Mouse (Mus musculus) neural tube, embryonic 14.5 days (tissue): ENCODE measurements around the gene Msl1. TPM values are rescaled to one million over a fixed set of nuclear protein-coding genes. Genes with fewer than 3 reads are reported as not detected.

Experiments
- ATAC-seq: fragments of 200-750 bp; cut with Nextera tagmentation; 2 replicates; pipeline ENCODE4 v1.8.0; 2017; ENCODE audit warnings: low read depth, mild to moderate bottlenecking, moderate TSS enrichment, moderate library complexity
- H3K27ac ChIP-seq: fragments of 300-500 bp; sonication (generic); 2 replicates; pipeline ENCODE4 v1.5.1; 2014; ENCODE audit warnings: low read depth, mild to moderate bottlenecking, control low read depth, low read length, moderate library complexity, mixed read lengths
- H3K27me3 ChIP-seq: fragments of 300-500 bp; sonication (generic); 2 replicates; pipeline ENCODE4 v1.6.1; 2014; ENCODE audit warnings: low read length; ENCODE audit not compliant: control insufficient read depth, insufficient read depth
- H3K36me3 ChIP-seq: fragments of 300-500 bp; sonication (generic); 2 replicates; pipeline ENCODE4 v1.6.1; 2014; ENCODE audit warnings: low read length, mixed read lengths; ENCODE audit not compliant: control insufficient read depth, insufficient read depth
- H3K4me1 ChIP-seq: fragments of 300-500 bp; sonication (generic); 2 replicates; pipeline ENCODE4 v1.6.1; 2014; ENCODE audit warnings: low read length; ENCODE audit not compliant: control insufficient read depth, insufficient read depth
- H3K4me2 ChIP-seq: fragments of 300-500 bp; sonication (generic); 2 replicates; pipeline ENCODE4 v1.6.1; 2014; ENCODE audit warnings: mild to moderate bottlenecking, low read depth, low read length, control low read depth
- H3K4me3 ChIP-seq: fragments of 300-500 bp; sonication (generic); 2 replicates; pipeline ENCODE4 v1.5.1; 2014; ENCODE audit warnings: low read depth, low read length, control low read depth, mixed read lengths
- H3K9ac ChIP-seq: fragments of 300-500 bp; sonication (generic); replicated peaks from 2 replicates; pipeline ENCODE4 v1.6.1; 2014; ENCODE audit warnings: low read depth, mild to moderate bottlenecking, control low read depth, low read length, mixed read lengths
- H3K9me3 ChIP-seq: fragments of 300-500 bp; sonication (generic); 2 replicates; pipeline ENCODE4 v1.6.1; 2016; ENCODE audit warnings: low read length; ENCODE audit not compliant: control insufficient read depth
- WGBS: fragments of 180-500 bp; shearing (Covaris S2); extraction: QIAGEN DNeasy Blood & Tissue Kit; methylation state at CpG from one replicate; pipeline ENCODE4 v1.1.7; 2014; 5-methylcytosine and 5-hydroxymethylcytosine counted together
- polyA plus RNA-seq: library from polyadenylated mRNA; unstranded; fragments of >200 nt; fragmentation: Nextera tagmentation; extraction: Ambion mirVana; gene quantifications from 2 replicates; pipeline ENCODE4 v1.2.1, GENCODE M21; 2014

Msl1 gene
- polyA plus RNA-seq, 1 experiment from 2014 or later = 24.2 TPM

DNA sequence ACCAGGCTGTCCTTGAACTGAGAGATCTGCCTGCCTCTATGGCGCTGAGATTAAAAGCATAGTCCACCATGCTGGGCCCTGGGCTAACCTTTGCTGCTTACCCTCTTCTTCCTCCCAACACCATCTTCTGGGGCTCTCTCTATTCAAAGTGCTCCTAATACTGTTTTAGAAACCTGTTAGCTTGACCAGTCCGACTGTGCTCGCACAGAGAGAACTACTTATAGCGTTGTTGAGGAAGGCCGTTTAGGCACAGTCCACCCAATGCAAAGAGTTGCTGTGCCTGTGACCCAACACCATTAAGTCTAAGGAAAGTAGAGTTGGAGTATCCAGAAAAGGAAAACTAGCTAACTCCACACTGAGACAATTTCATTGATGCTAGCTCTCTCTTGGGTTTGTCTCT lies 7.2 kb upstream of the Msl1 start:
- 92% methylated on average over 5 of the region's 5 CpGs for WGBS

DNA sequence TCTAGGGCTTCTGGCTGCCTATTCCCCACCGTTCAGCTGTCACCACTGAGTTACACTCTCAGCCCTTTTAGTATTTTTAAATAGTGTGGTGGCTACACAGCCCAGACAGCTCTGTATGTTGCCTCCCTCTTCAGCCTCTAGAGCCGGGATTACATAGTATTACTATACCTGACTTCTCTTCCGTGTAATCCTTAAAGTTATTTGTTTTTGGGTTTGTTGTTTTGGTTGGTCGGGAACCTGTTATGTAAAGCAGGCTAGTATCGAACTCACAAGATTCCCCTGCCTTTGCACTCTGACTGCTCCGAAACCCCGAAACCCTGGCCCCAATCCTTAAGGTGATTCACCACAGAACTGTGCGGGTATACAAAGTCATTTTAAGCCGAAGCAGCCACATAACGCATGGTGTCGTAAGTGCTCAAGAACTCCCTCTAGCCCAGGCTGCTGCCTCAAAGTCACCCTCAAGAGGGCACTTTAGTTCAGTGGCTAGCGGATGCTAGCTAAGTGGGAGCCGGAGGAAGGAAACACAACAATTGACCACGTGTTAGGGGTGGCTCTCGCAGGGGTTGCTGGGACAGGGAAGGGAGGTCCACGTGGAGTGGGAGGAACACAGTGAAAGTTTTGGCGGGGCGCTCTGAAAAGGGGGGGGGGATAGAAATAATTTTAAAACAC lies 6.6 kb upstream of the Msl1 start:
- H3K36me3 ChIP-seq = no peaks in the 10 kb centered on the region
- ATAC-seq = peak; percentile 70; the same call in 1 of the 2 replicates
- H3K4me1 ChIP-seq = peaks cover 13% of the 10 kb centered on the region
- H3K4me3 ChIP-seq = peak overlapping the region; percentile 29; the same call in 1 of the 2 replicates
- no peaks in the 10 kb centered on the region for H3K9me3 ChIP-seq
- H3K27me3 ChIP-seq = no peaks in the 10 kb centered on the region
- H3K27ac ChIP-seq = peak overlapping the region; percentile 12; the same call in 1 of the 2 replicates
- H3K4me2 ChIP-seq = peak overlapping the region; percentile 78
- 13% methylated on average over 18 of the region's 18 CpGs for WGBS
- no peak overlapping the region for H3K9ac ChIP-seq

More for the DNA sequence above, 7.2 kb upstream of the Msl1 start:
- H3K9ac ChIP-seq = no peak overlapping the region
- H3K27me3 ChIP-seq = no peaks in the 10 kb centered on the region
- no peaks in the 10 kb centered on the region for H3K9me3 ChIP-seq
- peaks cover 16% of the 10 kb centered on the region; the same call in 1 of the 2 replicates for H3K4me1 ChIP-seq
- H3K36me3 ChIP-seq = no peaks in the 10 kb centered on the region; the same call in 1 of the 2 replicates
- peak overlapping the region; percentile 78; the same call in 1 of the 2 replicates for H3K4me2 ChIP-seq
- no peak for ATAC-seq
- H3K4me3 ChIP-seq = no peak overlapping the region
- peak overlapping the region; percentile 12; the same call in 1 of the 2 replicates for H3K27ac ChIP-seq

DNA sequence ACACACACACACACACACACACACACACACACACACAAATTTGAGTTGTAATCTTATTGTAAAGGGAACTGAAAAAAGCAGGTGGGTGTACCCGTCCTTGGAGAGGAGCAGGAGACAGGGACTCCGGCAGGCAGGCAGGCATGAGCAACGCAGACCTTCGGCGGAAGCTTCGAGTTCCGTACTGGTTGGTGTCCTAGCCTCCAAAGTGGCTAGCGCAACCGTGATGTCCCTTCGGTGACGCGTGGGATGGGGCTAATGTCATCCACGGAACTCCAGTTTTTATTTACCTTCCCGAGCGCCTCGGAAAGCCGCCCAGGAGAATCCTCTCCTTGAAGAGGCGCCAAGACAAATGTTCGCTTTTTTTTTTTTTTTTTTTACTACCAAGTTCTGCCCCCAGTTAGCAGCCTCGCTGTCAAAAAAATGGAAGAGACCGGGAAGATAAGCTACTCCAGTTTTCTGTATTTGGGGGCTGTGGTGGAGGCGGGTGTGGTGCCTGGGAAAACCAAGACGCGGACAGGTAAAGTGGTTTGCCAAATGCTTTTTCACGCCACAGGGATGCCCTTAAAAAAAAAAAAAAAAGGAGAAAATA lies 6.0 kb upstream of the Msl1 start:
- Histone ChIP-seq H3K4me3 (peak overlapping the region; percentile 29), H3K36me3 (no peaks in the 10 kb centered on the region), H3K4me1 (peaks cover 15% of the 10 kb centered on the region), H3K9ac (0 out of 2 replicates have a peak overlapping the region, but pooled peaks have one; percentile 37), H3K4me2 (peak overlapping the region; percentile 78), H3K27me3 (no peaks in the 10 kb centered on the region), H3K9me3 (no peaks in the 10 kb centered on the region), H3K27ac (no peak overlapping the region)
- WGBS = 2% methylated on average over 25 of the region's 25 CpGs
- peak; percentile 23; the same call in 1 of the 2 replicates for ATAC-seq

DNA sequence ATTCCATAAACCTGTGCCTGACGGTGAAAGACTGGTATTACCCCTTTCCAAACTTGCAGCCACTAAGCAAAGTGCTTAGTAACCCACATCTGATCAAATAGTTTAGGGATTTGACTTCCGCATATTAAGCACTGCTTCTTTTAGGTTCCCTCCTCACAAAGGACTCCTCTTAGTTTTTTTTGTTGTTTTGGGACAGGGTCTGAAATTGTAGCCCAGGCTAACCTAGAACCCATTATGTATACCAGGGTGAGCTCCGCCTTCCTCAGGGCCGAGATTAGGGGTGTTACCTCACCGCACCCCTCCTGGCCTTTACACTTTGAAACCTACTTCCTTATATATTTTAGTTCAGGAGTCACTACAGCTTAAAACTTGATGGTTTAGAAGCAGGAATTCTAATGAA lies 5.5 kb upstream of the Msl1 start:
- Histone ChIP-seq H3K4me1 (peaks cover 15% of the 10 kb centered on the region), H3K27ac (no peak overlapping the region), H3K4me3 (no peak overlapping the region; the same call in 1 of the 2 replicates), H3K36me3 (no peaks in the 10 kb centered on the region), H3K9ac (no peak overlapping the region), H3K27me3 (no peaks in the 10 kb centered on the region), H3K4me2 (peak overlapping the region; percentile 78), H3K9me3 (no peaks in the 10 kb centered on the region)
- ATAC-seq = no peak
- 46% methylated on average over 5 of the region's 5 CpGs for WGBS

DNA sequence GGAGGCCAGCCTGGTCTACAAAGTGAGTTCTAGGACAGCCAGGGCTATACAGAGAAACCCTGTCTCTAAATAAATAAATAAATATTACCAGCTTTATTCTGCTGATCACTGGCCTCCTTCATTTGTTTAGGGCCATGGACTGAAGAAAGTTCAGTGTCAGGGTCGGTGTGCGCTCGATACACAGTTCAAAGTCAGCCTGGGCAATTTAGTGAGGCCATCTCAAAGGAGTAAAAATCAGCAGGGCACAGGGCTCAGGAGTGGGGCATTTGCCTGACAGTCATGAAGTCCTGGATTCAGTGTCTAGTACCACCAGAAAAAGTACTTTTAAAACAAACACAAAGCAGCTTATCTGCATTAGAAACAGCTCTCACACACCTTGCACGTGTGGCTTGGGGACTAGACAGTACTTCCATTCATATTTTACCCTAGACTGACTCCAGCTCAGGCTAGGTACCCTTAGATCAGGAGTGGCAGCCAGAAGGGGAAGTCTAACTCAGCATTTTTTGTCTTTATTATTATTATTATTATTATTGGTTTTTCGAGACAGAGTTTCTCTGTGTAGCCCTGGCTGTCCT lies 4.6 kb upstream of the Msl1 start:
- Histone ChIP-seq H3K4me3 (no peak overlapping the region), H3K9me3 (no peaks in the 10 kb centered on the region), H3K27me3 (no peaks in the 10 kb centered on the region), H3K4me1 (peaks cover 12% of the 10 kb centered on the region), H3K4me2 (no peak overlapping the region), H3K9ac (no peak overlapping the region), H3K36me3 (no peaks in the 10 kb centered on the region), H3K27ac (no peak overlapping the region)
- WGBS = 83% methylated on average over 5 of the region's 5 CpGs
- ATAC-seq = no peak

DNA sequence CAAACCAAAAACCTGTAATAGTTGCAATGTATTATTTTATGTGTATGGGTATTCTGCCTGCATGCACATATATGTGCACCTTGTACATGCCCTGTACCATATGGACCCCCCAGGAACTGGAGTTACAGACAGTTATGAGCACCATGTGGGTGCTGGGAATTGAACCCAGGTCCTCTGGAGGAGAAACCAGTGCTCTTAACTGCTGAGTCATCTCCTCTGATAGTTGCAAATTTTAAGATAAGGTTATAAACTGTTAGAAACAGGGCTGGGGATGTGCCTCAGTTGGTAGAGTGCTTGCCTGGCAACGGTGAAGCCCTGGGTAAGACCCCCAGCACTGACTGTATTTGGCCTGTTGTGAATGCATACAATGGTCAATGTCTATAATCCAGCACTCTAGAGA lies 3.9 kb upstream of the Msl1 start:
- Histone ChIP-seq H3K4me1 (peaks cover 12% of the 10 kb centered on the region), H3K27me3 (no peaks in the 10 kb centered on the region), H3K4me3 (no peak overlapping the region), H3K9ac (no peak overlapping the region), H3K4me2 (no peak overlapping the region), H3K36me3 (no peaks in the 10 kb centered on the region), H3K27ac (no peak overlapping the region), H3K9me3 (no peaks in the 10 kb centered on the region)
- WGBS = 93% methylated on average over 1 of the region's 1 CpGs
- no peak for ATAC-seq

DNA sequence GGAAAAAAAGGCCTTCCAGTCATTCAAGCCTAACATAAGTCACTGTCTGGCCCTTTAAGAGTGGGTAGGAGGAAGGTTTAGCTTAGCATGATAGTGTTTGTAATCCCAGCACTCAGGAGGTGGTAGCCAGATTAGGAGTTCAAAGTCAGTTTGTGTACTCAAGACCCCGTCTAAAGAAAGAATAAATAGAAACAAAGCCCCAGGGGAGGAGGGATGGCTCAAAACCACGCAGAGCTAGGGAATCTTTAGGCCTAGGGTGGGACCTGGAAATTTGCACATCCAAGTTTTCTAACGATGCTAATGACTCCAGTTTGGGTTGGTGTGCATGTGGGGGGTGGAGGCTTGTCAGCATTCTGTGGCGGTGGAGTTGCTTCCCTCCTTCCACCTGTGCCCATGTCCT lies 3.2 kb upstream of the Msl1 start:
- H3K4me1 ChIP-seq = peaks cover 9% of the 10 kb centered on the region
- H3K27ac ChIP-seq = no peak overlapping the region
- no peak overlapping the region for H3K4me3 ChIP-seq
- no peaks in the 10 kb centered on the region for H3K27me3 ChIP-seq
- H3K9ac ChIP-seq = no peak overlapping the region
- ATAC-seq = no peak
- H3K4me2 ChIP-seq = no peak overlapping the region
- H3K9me3 ChIP-seq = no peaks in the 10 kb centered on the region
- no peaks in the 10 kb centered on the region for H3K36me3 ChIP-seq
- WGBS = 14% methylated on average over 4 of the region's 4 CpGs

DNA sequence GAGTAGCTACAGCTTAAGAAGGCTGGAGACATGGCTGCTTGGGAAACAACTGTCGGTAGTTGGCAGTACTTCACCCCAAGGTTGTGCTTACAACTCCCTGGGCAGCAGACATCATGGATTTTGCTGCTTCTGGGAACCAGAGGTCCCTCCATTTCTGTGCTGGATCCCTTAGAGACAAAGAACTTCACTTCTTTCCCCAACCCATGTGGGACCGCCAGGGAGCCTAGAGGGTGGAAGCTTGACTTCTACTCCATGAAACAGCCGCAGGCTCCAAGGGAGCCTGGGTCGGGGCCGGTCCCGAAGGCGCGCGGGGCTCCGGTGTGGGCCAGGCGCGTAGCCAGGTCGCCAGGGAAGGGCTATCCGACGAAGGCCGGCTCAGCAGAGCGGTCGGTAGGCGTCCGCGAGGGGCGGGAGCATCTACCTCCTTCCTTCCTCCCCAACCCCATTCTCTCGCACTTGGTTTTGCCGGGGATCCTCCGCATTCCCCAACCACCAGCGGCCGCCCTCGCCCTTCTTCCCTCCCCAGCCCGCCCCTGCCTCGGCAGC lies 774 bp upstream of the Msl1 start:
- peak overlapping the region; percentile 99 for H3K27ac ChIP-seq
- ATAC-seq = peak; percentile 58
- H3K4me2 ChIP-seq = peak overlapping the region; percentile 94
- H3K36me3 ChIP-seq = peaks cover 5% of the 10 kb centered on the region; the same call in 1 of the 2 replicates
- H3K9me3 ChIP-seq = no peaks in the 10 kb centered on the region
- peaks cover 19% of the 10 kb centered on the region for H3K4me1 ChIP-seq
- no peaks in the 10 kb centered on the region for H3K27me3 ChIP-seq
- peak overlapping the region; percentile 100 for H3K4me3 ChIP-seq
- peak overlapping the region; percentile 100 for H3K9ac ChIP-seq
- WGBS = under 1% methylated on average over 27 of the region's 30 CpGs
